Mouse (Mus musculus): ENCODE measurements around the gene Smarca2. TPM values are rescaled to one million over a fixed set of nuclear protein-coding genes. Genes with fewer than 3 reads are reported as not detected.

The Smarca2 gene
- polyA plus RNA-seq, 1 experiment from 2014 or later, result 57.2 TPM

- Histone ChIP-seq H3K9me3 (replicated peaks; ENCODE audit: control insufficient read depth, low read length) (no peaks in the 10 kb centered on the region), H3K27ac (ENCODE audit: low read depth, low read length) (peak overlapping the region; percentile 100), H3K4me1 (ENCODE audit: control insufficient read depth, insufficient read depth, low read length) (peaks cover 24% of the 10 kb centered on the region), H3K27me3 (replicated peaks; ENCODE audit: control insufficient read depth, insufficient read depth, low read length) (no peaks in the 10 kb centered on the region), H3K9ac (ENCODE audit: low read length) (peak overlapping the region; percentile 85), H3K36me3 (ENCODE audit: control insufficient read depth, insufficient read depth, low read length) (no peaks in the 10 kb centered on the region), H3K4me3 (ENCODE audit: low read depth, low read length) (peak overlapping the region; percentile 46), H3K4me2 (ENCODE audit: low read length) (peak overlapping the region; percentile 60)
- DNase-seq (ENCODE audit: low spot score), result peak; percentile 34
- 12% methylated on average over 11 of the region's 11 CpGs for WGBS
- ATAC-seq, result no peak
Observed at GRCm38 (mm10) chr19:26749427-26750137, 144.7 kb downstream of the Smarca2 start.

- Histone ChIP-seq H3K4me3 (ENCODE audit: low read depth, low read length) (no peak overlapping the region), H3K9me3 (replicated peaks; ENCODE audit: control insufficient read depth, low read length) (no peaks in the 10 kb centered on the region), H3K4me2 (ENCODE audit: low read length) (no peak overlapping the region), H3K27ac (ENCODE audit: low read depth, low read length) (no peak overlapping the region), H3K4me1 (ENCODE audit: control insufficient read depth, insufficient read depth, low read length) (peaks cover 16% of the 10 kb centered on the region), H3K9ac (ENCODE audit: low read length) (no peak overlapping the region), H3K27me3 (replicated peaks; ENCODE audit: control insufficient read depth, insufficient read depth, low read length) (no peaks in the 10 kb centered on the region), H3K36me3 (ENCODE audit: control insufficient read depth, insufficient read depth, low read length) (no peaks in the 10 kb centered on the region; the same call in 1 of the 2 replicates)
- ATAC-seq (no peak), DNase-seq (ENCODE audit: low spot score) (no peak)
- 91% methylated on average over 15 of the region's 15 CpGs for WGBS
Observed at GRCm38 (mm10) chr19:26752611-26753163, 147.8 kb downstream of the Smarca2 start.

- Histone ChIP-seq H3K9me3 (replicated peaks; ENCODE audit: control insufficient read depth, low read length) (no peaks in the 10 kb centered on the region), H3K4me2 (ENCODE audit: low read length) (no peak overlapping the region), H3K36me3 (ENCODE audit: control insufficient read depth, insufficient read depth, low read length) (no peaks in the 10 kb centered on the region; the same call in 1 of the 2 replicates), H3K4me3 (ENCODE audit: low read depth, low read length) (no peak overlapping the region), H3K9ac (ENCODE audit: low read length) (no peak overlapping the region), H3K4me1 (ENCODE audit: control insufficient read depth, insufficient read depth, low read length) (peaks cover 16% of the 10 kb centered on the region), H3K27me3 (replicated peaks; ENCODE audit: control insufficient read depth, insufficient read depth, low read length) (no peaks in the 10 kb centered on the region), H3K27ac (ENCODE audit: low read depth, low read length) (no peak overlapping the region)
- ATAC-seq (no peak), DNase-seq (ENCODE audit: low spot score) (no peak)
- 73% methylated on average over 7 of the region's 7 CpGs for WGBS
Observed at GRCm38 (mm10) chr19:26753266-26753872, 148.5 kb downstream of the Smarca2 start.

GRCm38 (mm10) chr19:26754016-26754794, 149.4 kb downstream of the Smarca2 start:
- ATAC-seq (no peak), DNase-seq (ENCODE audit: low spot score) (no peak)
- peaks cover 16% of the 10 kb centered on the region for H3K4me1 ChIP-seq (ENCODE audit: control insufficient read depth, insufficient read depth, low read length)
- H3K9me3 ChIP-seq (replicated peaks; ENCODE audit: control insufficient read depth, low read length), result no peaks in the 10 kb centered on the region
- H3K36me3 ChIP-seq (ENCODE audit: control insufficient read depth, insufficient read depth, low read length), result no peaks in the 10 kb centered on the region; the same call in 1 of the 2 replicates
- H3K27ac ChIP-seq (ENCODE audit: low read depth, low read length), result no peak overlapping the region
- WGBS, result 81% methylated on average over 10 of the region's 10 CpGs
- H3K9ac ChIP-seq (ENCODE audit: low read length), result no peak overlapping the region
- H3K27me3 ChIP-seq (replicated peaks; ENCODE audit: control insufficient read depth, insufficient read depth, low read length), result no peaks in the 10 kb centered on the region
- H3K4me2 ChIP-seq (ENCODE audit: low read length), result no peak overlapping the region
- no peak overlapping the region for H3K4me3 ChIP-seq (ENCODE audit: low read depth, low read length)

GRCm38 (mm10) chr19:26755991-26756390, 151.1 kb downstream of the Smarca2 start:
- no peak overlapping the region for H3K27ac ChIP-seq (ENCODE audit: low read depth, low read length)
- no peak overlapping the region for H3K4me2 ChIP-seq (ENCODE audit: low read length)
- peaks cover 7% of the 10 kb centered on the region for H3K4me1 ChIP-seq (ENCODE audit: control insufficient read depth, insufficient read depth, low read length)
- no peak overlapping the region for H3K9ac ChIP-seq (ENCODE audit: low read length)
- ATAC-seq, result no peak
- WGBS, result 91% methylated on average over 6 of the region's 6 CpGs
- no peak for DNase-seq (ENCODE audit: low spot score)
- H3K36me3 ChIP-seq (ENCODE audit: control insufficient read depth, insufficient read depth, low read length), result peaks cover 6% of the 10 kb centered on the region; the same call in 1 of the 2 replicates
- H3K4me3 ChIP-seq (ENCODE audit: low read depth, low read length), result no peak overlapping the region
- no peaks in the 10 kb centered on the region for H3K27me3 ChIP-seq (replicated peaks; ENCODE audit: control insufficient read depth, insufficient read depth, low read length)
- no peaks in the 10 kb centered on the region for H3K9me3 ChIP-seq (replicated peaks; ENCODE audit: control insufficient read depth, low read length)

GRCm38 (mm10) chr19:26756399-26756798, 151.5 kb downstream of the Smarca2 start:
- no peak overlapping the region for H3K9ac ChIP-seq (ENCODE audit: low read length)
- no peak overlapping the region for H3K4me2 ChIP-seq (ENCODE audit: low read length)
- H3K9me3 ChIP-seq (replicated peaks; ENCODE audit: control insufficient read depth, low read length), result no peaks in the 10 kb centered on the region
- peaks cover 6% of the 10 kb centered on the region; the same call in 1 of the 2 replicates for H3K36me3 ChIP-seq (ENCODE audit: control insufficient read depth, insufficient read depth, low read length)
- H3K4me1 ChIP-seq (ENCODE audit: control insufficient read depth, insufficient read depth, low read length), result peaks cover 5% of the 10 kb centered on the region
- DNase-seq (ENCODE audit: low spot score) (no peak), ATAC-seq (no peak)
- no peak overlapping the region for H3K4me3 ChIP-seq (ENCODE audit: low read depth, low read length)
- WGBS, result 88% methylated on average over 8 of the region's 8 CpGs
- H3K27me3 ChIP-seq (replicated peaks; ENCODE audit: control insufficient read depth, insufficient read depth, low read length), result no peaks in the 10 kb centered on the region
- H3K27ac ChIP-seq (ENCODE audit: low read depth, low read length), result no peak overlapping the region

- Histone ChIP-seq H3K9ac (ENCODE audit: low read length) (no peak overlapping the region), H3K4me1 (ENCODE audit: control insufficient read depth, insufficient read depth, low read length) (peaks cover 3% of the 10 kb centered on the region; the same call in 1 of the 2 replicates), H3K4me2 (ENCODE audit: low read length) (no peak overlapping the region), H3K36me3 (ENCODE audit: control insufficient read depth, insufficient read depth, low read length) (peaks cover 6% of the 10 kb centered on the region; the same call in 1 of the 2 replicates), H3K27ac (ENCODE audit: low read depth, low read length) (no peak overlapping the region), H3K9me3 (replicated peaks; ENCODE audit: control insufficient read depth, low read length) (no peaks in the 10 kb centered on the region), H3K4me3 (ENCODE audit: low read depth, low read length) (no peak overlapping the region), H3K27me3 (replicated peaks; ENCODE audit: control insufficient read depth, insufficient read depth, low read length) (no peaks in the 10 kb centered on the region)
- WGBS, result 85% methylated on average over 8 of the region's 8 CpGs
- DNase-seq (ENCODE audit: low spot score) (no peak), ATAC-seq (no peak)
Observed at GRCm38 (mm10) chr19:26758156-26758555, 153.3 kb downstream of the Smarca2 start.

- no peaks in the 10 kb centered on the region for H3K27me3 ChIP-seq (replicated peaks; ENCODE audit: control insufficient read depth, insufficient read depth, low read length)
- whole genome bisulfite sequencing, result 82% methylated on average over 7 of the region's 7 CpGs
- no peak overlapping the region for H3K27ac ChIP-seq (ENCODE audit: low read depth, low read length)
- no peak overlapping the region for H3K4me3 ChIP-seq (ENCODE audit: low read depth, low read length)
- peaks cover 6% of the 10 kb centered on the region; the same call in 1 of the 2 replicates for H3K36me3 ChIP-seq (ENCODE audit: control insufficient read depth, insufficient read depth, low read length)
- DNase-seq (ENCODE audit: low spot score) (no peak), ATAC-seq (no peak)
- H3K4me1 ChIP-seq (ENCODE audit: control insufficient read depth, insufficient read depth, low read length), result 0 out of 2 replicates have a peak, but pooled peaks cover under 1% of the 10 kb centered on the region
- H3K4me2 ChIP-seq (ENCODE audit: low read length), result no peak overlapping the region
- H3K9me3 ChIP-seq (replicated peaks; ENCODE audit: control insufficient read depth, low read length), result no peaks in the 10 kb centered on the region
- no peak overlapping the region for H3K9ac ChIP-seq (ENCODE audit: low read length)
Observed at GRCm38 (mm10) chr19:26758620-26759019, 153.8 kb downstream of the Smarca2 start.
